ENCODE assay signal across 8 mouse cellular contexts in genomic region chr10:81350351-81351063, GRCm38 (mm10). TPM values are rescaled to one million over a fixed set of nuclear protein-coding genes. Genes with fewer than 3 reads are reported as not detected.
DNase-seq lines count a peak whose midpoint lies in the region; ATAC-seq lines count a peak whose summit lies in the region.

Gene Hmg20b, minus strand, starts transcription at chr10:81350480.

- intact Hi-C loops in left cerebral cortex, postnatal 14 days (cut with DNase I): no loop called here

- H3K4me2 ChIP-seq in intestine, embryonic 14.5 days (ENCODE audit: low read length): peak within 1 kb of the TSS; percentile 88

- peak within 1 kb of the TSS; percentile 66 for H3K4me3 ChIP-seq in intestine, embryonic 14.5 days (ENCODE audit: low read depth, low read length)

- H3K9ac ChIP-seq in intestine, embryonic 14.5 days (ENCODE audit: low read length): peak within 1 kb of the TSS; percentile 78

- no peaks in the 10 kb centered on the region for H3K27me3 ChIP-seq in intestine, embryonic 14.5 days (replicated peaks; ENCODE audit: control insufficient read depth, insufficient read depth, low read length)

- under 1% methylated on average over 54 of the region's 54 CpGs for WGBS in intestine, embryonic 14.5 days

- ATAC-seq in intestine, embryonic 14.5 days (replicated peaks; ENCODE audit: low FRiP score, low TSS enrichment, low read depth): peak; percentile 92

- H3K9me3 ChIP-seq in intestine, embryonic 14.5 days (ENCODE audit: control insufficient read depth, low read length): no peaks in the 10 kb centered on the region

- H3K27ac ChIP-seq in intestine, embryonic 14.5 days (ENCODE audit: low read depth): peak within 1 kb of the TSS; percentile 62

- DNase-seq in adrenal gland, adult 18-20 months (ENCODE audit: low spot score in 2 of 2): peak; percentile 97
- peak; percentile 100 for DNase-seq in embryo, embryonic 11 days
- peak; percentile 99 for DNase-seq in gastrocnemius, postnatal 25 days
- DNase-seq in intestine, embryonic 14.5 days (ENCODE audit: low spot score): peak; percentile 97
- DNase-seq in left cerebral cortex, postnatal 14 days (ENCODE audit: low spot score in 2 of 2): peak; percentile 100
- DNase-seq in mesoderm, embryonic 11.5 days (ENCODE audit: low read depth, low spot score): peak; percentile 99
- peak; percentile 99 to 100 for DNase-seq in right cerebral cortex, postnatal 36 days (ENCODE audit: low spot score in 2 of 2)
- DNase-seq in yolk sac, embryonic 10.5 days (ENCODE audit: low spot score): peak; percentile 99

- H3K36me3 ChIP-seq in intestine, embryonic 14.5 days (ENCODE audit: control insufficient read depth, insufficient read depth, low read length): peaks cover 6% of the 10 kb centered on the region

- H3K4me1 ChIP-seq in intestine, embryonic 14.5 days (replicated peaks; ENCODE audit: control insufficient read depth, insufficient read depth, low read length): peaks cover 26% of the 10 kb centered on the region

RNA-seq across cellular contexts. Expression of gene Hmg20b, which starts in this region (rescaled TPM):
- 10 to 100 TPM; 86.5 to 92.7 TPM for total RNA-seq in adrenal gland, adult 18-20 months (2021)
- 10 to 100 TPM; 22.9 to 29.6 TPM for total RNA-seq in gastrocnemius, postnatal 25 days (2021)
- 85.0 and 86.8 TPM in 2 replicates for polyA plus RNA-seq in intestine, embryonic 14.5 days (2014; fragmentation: Nextera tagmentation; extraction: Ambion mirVana)
- 10 to 100 TPM; 21.4 to 23.3 TPM for total RNA-seq in left cerebral cortex, postnatal 14 days (2021)

Comparison
In these comparisons a context has a peak if more than half of its experiments do, and no peak if none do; other contexts are left out.
1. Peak in every context shown above with its lines: DNase-seq, ATAC-seq, H3K4me3 ChIP-seq and H3K27ac ChIP-seq.